Mouse (Mus musculus): ENCODE results near the gene Ccdc92b. TPM values are rescaled to one million over a fixed set of nuclear protein-coding genes. Genes with fewer than 3 reads are reported as not detected.

The Ccdc92b gene
- polyA plus RNA-seq, 1 experiment: 8.2 TPM

GRCm38 (mm10) chr11:74665631-74666283 is 46.4 kb downstream of the Ccdc92b start:
- Histone ChIP-seq H3K4me1 (ENCODE audit: control insufficient read depth, insufficient read depth, low read length) (no peaks in the 10 kb centered on the region), H3K4me3 (replicated peaks; ENCODE audit: control insufficient read depth, low read depth, low read length) (no peak overlapping the region), H3K27ac (ENCODE audit: control insufficient read depth, insufficient read depth, low read depth, low read length, poor library complexity) (no peak overlapping the region)
- TF ChIP-seq CTCF (IDR thresholded peaks at IDR 0.05; ENCODE audit: control insufficient read depth, insufficient read depth, low read length) (no peak), POLR2A (IDR thresholded peaks at IDR 0.05; ENCODE audit: borderline replicate concordance, control insufficient read depth, low read depth, low read length) (no peak)
- WGBS: 88% methylated on average over 17 of the region's 17 CpGs

- TF ChIP-seq CTCF (IDR thresholded peaks at IDR 0.05; ENCODE audit: control insufficient read depth, insufficient read depth, low read length) (no peak), POLR2A (IDR thresholded peaks at IDR 0.05; ENCODE audit: borderline replicate concordance, control insufficient read depth, low read depth, low read length) (no peak)
- Histone ChIP-seq H3K4me1 (ENCODE audit: control insufficient read depth, insufficient read depth, low read length) (no peaks in the 10 kb centered on the region), H3K4me3 (replicated peaks; ENCODE audit: control insufficient read depth, low read depth, low read length) (no peak overlapping the region), H3K27ac (ENCODE audit: control insufficient read depth, insufficient read depth, low read depth, low read length, poor library complexity) (no peak overlapping the region)
- WGBS: 88% methylated on average over 5 of the region's 5 CpGs
These were observed 46.9 kb downstream of the Ccdc92b start for GRCm38 (mm10) chr11:74666284-74666652.

GRCm38 (mm10) chr11:74666776-74667581 is 47.6 kb downstream of the Ccdc92b start:
- 92% methylated on average over 14 of the region's 14 CpGs for WGBS
- H3K27ac ChIP-seq (ENCODE audit: control insufficient read depth, insufficient read depth, low read depth, low read length, poor library complexity): no peak overlapping the region
- TF ChIP-seq CTCF (IDR thresholded peaks at IDR 0.05; ENCODE audit: control insufficient read depth, insufficient read depth, low read length): no peak
- TF ChIP-seq POLR2A (IDR thresholded peaks at IDR 0.05; ENCODE audit: borderline replicate concordance, control insufficient read depth, low read depth, low read length): no peak
- no peak overlapping the region for H3K4me3 ChIP-seq (replicated peaks; ENCODE audit: control insufficient read depth, low read depth, low read length)
- no peaks in the 10 kb centered on the region for H3K4me1 ChIP-seq (ENCODE audit: control insufficient read depth, insufficient read depth, low read length)

- Histone ChIP-seq H3K27ac (ENCODE audit: control insufficient read depth, insufficient read depth, low read depth, low read length, poor library complexity) (no peak overlapping the region), H3K4me1 (ENCODE audit: control insufficient read depth, insufficient read depth, low read length) (no peaks in the 10 kb centered on the region), H3K4me3 (replicated peaks; ENCODE audit: control insufficient read depth, low read depth, low read length) (no peak overlapping the region)
- WGBS: 91% methylated on average over 13 of the region's 13 CpGs
- no peak for TF ChIP-seq POLR2A (IDR thresholded peaks at IDR 0.05; ENCODE audit: borderline replicate concordance, control insufficient read depth, low read depth, low read length)
- TF ChIP-seq CTCF (IDR thresholded peaks at IDR 0.05; ENCODE audit: control insufficient read depth, insufficient read depth, low read length): no peak
These were observed 48.2 kb downstream of the Ccdc92b start for GRCm38 (mm10) chr11:74667582-74668010.

GRCm38 (mm10) chr11:74668466-74668865 is 49.1 kb downstream of the Ccdc92b start:
- no peaks in the 10 kb centered on the region for H3K4me1 ChIP-seq (ENCODE audit: control insufficient read depth, insufficient read depth, low read length)
- 89% methylated on average over 5 of the region's 5 CpGs for WGBS

GRCm38 (mm10) chr11:74668971-74669370 is 49.6 kb downstream of the Ccdc92b start:
- Histone ChIP-seq H3K4me3 (replicated peaks; ENCODE audit: control insufficient read depth, low read depth, low read length) (no peak overlapping the region), H3K27ac (ENCODE audit: control insufficient read depth, insufficient read depth, low read depth, low read length, poor library complexity) (no peak overlapping the region), H3K4me1 (ENCODE audit: control insufficient read depth, insufficient read depth, low read length) (no peaks in the 10 kb centered on the region; the same call in 1 of the 2 replicates)
- 89% methylated on average over 2 of the region's 2 CpGs for WGBS
- no peak for TF ChIP-seq POLR2A (IDR thresholded peaks at IDR 0.05; ENCODE audit: borderline replicate concordance, control insufficient read depth, low read depth, low read length)
- no peak for TF ChIP-seq CTCF (IDR thresholded peaks at IDR 0.05; ENCODE audit: control insufficient read depth, insufficient read depth, low read length)

More at GRCm38 (mm10) chr11:74668466-74668865, 49.1 kb downstream of the Ccdc92b start:
- no peak for TF ChIP-seq CTCF (IDR thresholded peaks at IDR 0.05; ENCODE audit: control insufficient read depth, insufficient read depth, low read length)
- no peak overlapping the region for H3K27ac ChIP-seq (ENCODE audit: control insufficient read depth, insufficient read depth, low read depth, low read length, poor library complexity)
- no peak overlapping the region for H3K4me3 ChIP-seq (replicated peaks; ENCODE audit: control insufficient read depth, low read depth, low read length)

GRCm38 (mm10) chr11:74670151-74670550 is 50.7 kb downstream of the Ccdc92b start:
- no peak for TF ChIP-seq POLR2A (IDR thresholded peaks at IDR 0.05; ENCODE audit: borderline replicate concordance, control insufficient read depth, low read depth, low read length)
- TF ChIP-seq CTCF (IDR thresholded peaks at IDR 0.05; ENCODE audit: control insufficient read depth, insufficient read depth, low read length): no peak
- H3K27ac ChIP-seq (ENCODE audit: control insufficient read depth, insufficient read depth, low read depth, low read length, poor library complexity): no peak overlapping the region
- no peak overlapping the region for H3K4me3 ChIP-seq (replicated peaks; ENCODE audit: control insufficient read depth, low read depth, low read length)
- H3K4me1 ChIP-seq (ENCODE audit: control insufficient read depth, insufficient read depth, low read length): no peaks in the 10 kb centered on the region; the same call in 1 of the 2 replicates

- H3K4me1 ChIP-seq (ENCODE audit: control insufficient read depth, insufficient read depth, low read length): no peaks in the 10 kb centered on the region; the same call in 1 of the 2 replicates
- H3K4me3 ChIP-seq (replicated peaks; ENCODE audit: control insufficient read depth, low read depth, low read length): no peak overlapping the region
- no peak overlapping the region for H3K27ac ChIP-seq (ENCODE audit: control insufficient read depth, insufficient read depth, low read depth, low read length, poor library complexity)
- TF ChIP-seq POLR2A (IDR thresholded peaks at IDR 0.05; ENCODE audit: borderline replicate concordance, control insufficient read depth, low read depth, low read length) (no peak), CTCF (IDR thresholded peaks at IDR 0.05; ENCODE audit: control insufficient read depth, insufficient read depth, low read length) (no peak)
- 96% methylated on average over 1 of the region's 1 CpGs for WGBS
These were observed 51.6 kb downstream of the Ccdc92b start for GRCm38 (mm10) chr11:74671013-74671412.
